Mouse (Mus musculus): ENCODE measurements around the gene Fndc3b.

DNA sequence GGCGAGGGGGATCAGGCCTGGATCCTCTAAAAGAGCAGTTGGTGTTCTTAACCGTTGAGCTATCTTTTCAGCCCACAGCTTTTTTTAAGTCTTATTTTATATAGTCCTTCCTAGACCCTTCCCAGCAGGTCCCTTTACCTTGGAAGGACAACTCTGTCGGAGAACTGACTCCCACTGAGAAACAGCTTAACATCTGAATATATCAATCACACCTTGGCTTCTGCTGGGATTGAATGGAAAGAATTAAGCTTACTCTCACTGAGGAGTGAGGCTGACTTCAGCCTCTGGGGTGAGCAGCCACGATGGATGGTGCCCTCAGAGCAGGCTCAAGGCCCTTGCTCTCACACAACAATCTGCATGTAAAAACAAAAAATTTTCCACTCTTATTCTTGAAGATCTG lies 179.1 kb downstream of the Fndc3b start:
- no peak for TF ChIP-seq GATA1 (IDR thresholded peaks at IDR 0.05; ENCODE audit: borderline replicate concordance, low read length)
- no peak for TF ChIP-seq FLI1 (IDR thresholded peaks at IDR 0.05; ENCODE audit: low read length)
